ENCODE assay signal across 28 mouse cellular contexts in the genomic region with DNA sequence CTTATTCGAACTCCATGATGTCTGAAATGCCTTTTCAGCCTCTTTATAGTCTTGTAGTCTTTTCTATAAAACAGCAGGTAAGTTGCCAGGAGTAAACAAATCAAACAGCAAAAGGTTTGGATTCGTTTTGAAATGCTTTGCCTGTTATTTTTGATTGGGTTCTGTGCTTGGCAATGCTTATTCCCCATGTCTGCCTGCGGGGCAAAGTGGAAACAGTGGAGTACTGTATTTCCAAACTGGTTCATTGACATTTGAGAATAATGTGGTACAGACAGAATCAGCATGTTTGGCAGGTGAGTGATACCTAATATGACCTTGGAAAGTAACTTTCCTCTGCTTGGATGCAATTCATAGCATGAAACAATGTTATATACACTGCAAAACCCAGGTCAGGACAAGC.
"Had no signal": no experiment of that assay in that cellular context is flagged by ENCODE, and none has a peak within 500 bp of the region (broad histone marks: within the 10 kb centered on the region; RNA-seq: fewer than 3 reads in every experiment).

No protein-coding gene starts in this region.

- H3K9ac ChIP-seq: heart, embryonic 13.5 days; heart, embryonic 15.5 days; hindbrain, embryonic 12.5 days; hindbrain, embryonic 14.5 days; intestine, embryonic 15.5 days; limb, embryonic 13.5 days; liver, embryonic 13.5 days; liver, embryonic 15.5 days; liver, postnatal 0 days had no signal

- ATAC-seq: hindbrain, embryonic 16.5 days; inflammation-experienced regulatory T-cells, adult 6 months; intestine, embryonic 15.5 days; intestine, postnatal 0 days; liver, postnatal 0 days had no signal

- H3K27me3 ChIP-seq: heart, embryonic 13.5 days; heart, embryonic 15.5 days; hindbrain, embryonic 12.5 days; intestine, embryonic 15.5 days; limb, embryonic 13.5 days; liver, embryonic 13.5 days; liver, embryonic 15.5 days had no signal

- H3K27ac ChIP-seq: heart, adult 2 months; heart, embryonic 13.5 days; heart, embryonic 15.5 days; hindbrain, embryonic 10.5 days; hindbrain, embryonic 12.5 days; hindbrain, embryonic 14.5 days; intestine, embryonic 15.5 days; layer of hippocampus, adult 2 months; left cerebral cortex, adult 2 months; limb, embryonic 13.5 days; liver, embryonic 13.5 days; liver, embryonic 15.5 days had no signal

- H3K9me3 ChIP-seq: heart, embryonic 13.5 days; heart, embryonic 15.5 days; hindbrain, embryonic 10.5 days; hindbrain, embryonic 12.5 days; intestine, embryonic 15.5 days; limb, embryonic 13.5 days; liver, embryonic 13.5 days; liver, embryonic 15.5 days had no signal

- H3K4me1 ChIP-seq: heart, embryonic 13.5 days; heart, embryonic 15.5 days; intestine, embryonic 15.5 days; liver, embryonic 13.5 days; liver, embryonic 15.5 days had no signal

- DNase-seq: gastrocnemius, postnatal 10 days; gastrocnemius, postnatal 25 days; heart, adult 11 months; heart, adult 2 months; heart, postnatal 4 days; kidney, adult 18-20 months; kidney, adult 8-10 months; kidney, postnatal 10 days; kidney, postnatal 25 days; kidney, postnatal 4 days; liver; liver, embryonic 13.5 days; liver, postnatal 0 days had no signal

- H3K4me2 ChIP-seq: heart, embryonic 11.5 days; heart, embryonic 13.5 days; heart, embryonic 15.5 days; hindbrain, embryonic 12.5 days; hindbrain, embryonic 14.5 days; intestine, embryonic 15.5 days; limb, embryonic 13.5 days; liver, embryonic 11.5 days; liver, embryonic 13.5 days; liver, embryonic 15.5 days had no signal

- H3K4me3 ChIP-seq: heart, adult 2 months; heart, embryonic 13.5 days; heart, embryonic 15.5 days; hindbrain, embryonic 10.5 days; hindbrain, embryonic 12.5 days; intestine, embryonic 15.5 days; layer of hippocampus, adult 2 months; left cerebral cortex, adult 2 months; limb, embryonic 13.5 days; liver, embryonic 13.5 days; liver, embryonic 15.5 days had no signal

- H3K36me3 ChIP-seq: heart, embryonic 13.5 days; heart, embryonic 15.5 days; hindbrain, embryonic 12.5 days; intestine, embryonic 15.5 days; liver, embryonic 13.5 days; liver, embryonic 15.5 days had no signal
